Mouse (Mus musculus): ENCODE data around the gene Ralbp1.

The Ralbp1 gene

DNA sequence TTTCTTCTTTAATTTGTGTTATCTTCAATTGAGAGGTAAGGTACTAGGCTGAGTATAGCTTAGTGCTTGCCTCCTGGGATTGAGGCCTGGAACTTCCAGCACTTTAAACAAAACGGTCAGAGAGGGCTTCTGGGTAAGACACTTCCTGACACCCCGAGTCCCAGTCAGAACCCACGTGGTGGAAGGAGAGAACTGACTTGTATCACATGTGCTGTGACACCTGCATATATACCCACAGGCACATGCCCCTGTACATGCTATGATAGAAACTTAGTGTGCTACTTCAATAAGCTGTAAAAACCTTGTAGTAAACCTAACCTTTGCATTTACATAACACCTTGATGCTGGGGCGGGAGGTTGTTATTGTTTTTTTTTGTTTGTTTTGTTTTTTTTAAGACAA, 87.2 kb downstream of the Ralbp1 start:
- peak; percentile 12 for DNase-seq (ENCODE audit: low read depth, low spot score)

Data from CD4-positive, CD25-positive, alpha-beta regulatory T cell, adult 2 months (primary cell).